Mouse (Mus musculus) stomach, postnatal 0 days (tissue): ENCODE data around the gene Gtf2ird2. TPM values are rescaled to one million over a fixed set of nuclear protein-coding genes. Genes with fewer than 3 reads are reported as not detected.
A peak's percentile ranks its signal among the peaks of the same experiment; 100 is the strongest.

ENCODE experiments used
- ATAC-seq: fragments of 200-750 bp; cut with Nextera tagmentation; 2 replicates; pipeline ENCODE4 v1.8.0; 2017; ENCODE audit not compliant: low FRiP score, low TSS enrichment
- DNase-seq: peaks from one replicate; pipeline ENCODE4 v3.0.0-alpha.2; 2016; ENCODE audit warnings: low spot score
- H3K27ac ChIP-seq: fragments of 300-500 bp; sonication (generic); replicated peaks from 2 replicates; pipeline ENCODE4 v1.5.1; 2014; ENCODE audit warnings: mild to moderate bottlenecking, control low read depth
- H3K27me3 ChIP-seq: fragments of 300-500 bp; sonication (generic); 2 replicates; pipeline ENCODE4 v1.6.1; 2014; ENCODE audit warnings: low read length; ENCODE audit not compliant: control insufficient read depth, insufficient read depth
- H3K36me3 ChIP-seq: fragments of 300-500 bp; sonication (generic); 2 replicates; pipeline ENCODE4 v1.6.1; 2014; ENCODE audit warnings: low read length, mixed read lengths; ENCODE audit not compliant: control insufficient read depth, insufficient read depth
- H3K4me1 ChIP-seq: fragments of 300-500 bp; sonication (generic); replicated peaks from 2 replicates; pipeline ENCODE4 v1.6.1; 2014; ENCODE audit warnings: antibody characterized with exemption; ENCODE audit not compliant: control insufficient read depth, insufficient read depth
- H3K4me2 ChIP-seq: fragments of 300-500 bp; sonication (generic); replicated peaks from 2 replicates; pipeline ENCODE4 v1.6.1; 2014; ENCODE audit warnings: low read depth, mild to moderate bottlenecking, control low read depth, moderate library complexity
- H3K4me3 ChIP-seq: fragments of 300-500 bp; sonication (generic); 2 replicates; pipeline ENCODE4 v1.5.1; 2014; ENCODE audit warnings: low read depth, low read length, control low read depth
- H3K9ac ChIP-seq: fragments of 300-500 bp; sonication (generic); 2 replicates; pipeline ENCODE4 v1.6.1; 2014; ENCODE audit warnings: mild to moderate bottlenecking, low read length, control low read depth, mixed read lengths
- H3K9me3 ChIP-seq: fragments of 300-500 bp; sonication (generic); 2 replicates; pipeline ENCODE4 v1.6.1; 2016; ENCODE audit warnings: low read length; ENCODE audit not compliant: control insufficient read depth
- CTCF ChIP-seq: IDR thresholded peaks from 2 replicates; pipeline ENCODE4 v1.5.1; 2016; ENCODE audit warnings: antibody characterized with exemption, low read depth, mild to moderate bottlenecking, moderate library complexity
- EP300 ChIP-seq: optimal IDR thresholded peaks from 2 replicates; pipeline ENCODE3; 2016; ENCODE audit warnings: antibody characterized with exemption
- WGBS: fragments of 180-500 bp; shearing (Covaris S2); extraction: QIAGEN DNeasy Blood & Tissue Kit; methylation state at CpG from one replicate; pipeline ENCODE4 v1.1.7; 2014; 5-methylcytosine and 5-hydroxymethylcytosine counted together
- polyA plus RNA-seq: library from polyadenylated mRNA; unstranded; fragments of >200 nt; fragmentation: Nextera tagmentation; extraction: Ambion mirVana; gene quantifications from 2 replicates; pipeline ENCODE4 v1.2.1, GENCODE M21; 2015

Gtf2ird2 gene
- polyA plus RNA-seq, 1 experiment from 2014 or later: 3.2 TPM

DNA sequence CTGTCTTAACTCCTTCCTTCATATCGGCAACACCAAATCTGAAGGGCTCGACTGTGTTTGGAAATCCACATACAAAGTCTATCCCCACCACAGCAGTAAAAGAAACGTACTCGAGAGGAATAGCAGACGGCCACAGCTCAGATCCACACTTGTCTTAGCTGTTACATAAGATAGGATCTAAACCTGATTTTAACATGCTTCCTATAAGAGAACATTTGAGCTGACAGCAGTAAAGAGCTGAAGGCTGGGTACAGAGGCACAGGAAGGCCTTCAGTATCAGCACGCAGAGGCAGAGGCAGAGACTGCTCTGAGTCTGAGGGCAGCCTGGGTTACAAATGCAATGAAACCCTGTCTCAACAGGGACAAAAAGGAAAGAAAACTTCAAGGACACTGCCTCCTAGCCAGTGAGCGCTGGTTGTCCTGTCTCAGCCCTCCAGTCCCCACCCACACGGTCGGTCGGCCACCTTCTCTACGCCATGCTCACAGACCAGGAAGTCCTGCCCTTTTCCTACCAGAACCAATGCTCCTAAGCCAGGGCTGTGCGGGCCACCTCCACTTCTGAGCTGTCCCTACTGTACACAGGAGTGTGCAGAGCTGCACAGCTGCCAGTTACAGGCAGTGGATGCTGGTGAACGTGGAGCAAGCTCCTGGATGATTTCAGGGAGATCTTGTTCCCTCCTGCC is 73.7 kb downstream of the Gtf2ird2 start:
- no peak overlapping the region for H3K4me3 ChIP-seq
- 87% methylated on average over 13 of the region's 13 CpGs for WGBS
- no peaks in the 10 kb centered on the region for H3K27me3 ChIP-seq
- ATAC-seq (peak; percentile 73; the same call in 1 of the 2 replicates), DNase-seq (no peak)
- H3K4me2 ChIP-seq: no peak overlapping the region
- TF ChIP-seq EP300 (no peak), CTCF (no peak)
- H3K27ac ChIP-seq: peak overlapping the region; percentile 35; the same call in 1 of the 2 replicates
- no peak overlapping the region for H3K9ac ChIP-seq
- H3K9me3 ChIP-seq: no peaks in the 10 kb centered on the region
- no peaks in the 10 kb centered on the region for H3K4me1 ChIP-seq
- peaks cover 50% of the 10 kb centered on the region for H3K36me3 ChIP-seq

DNA sequence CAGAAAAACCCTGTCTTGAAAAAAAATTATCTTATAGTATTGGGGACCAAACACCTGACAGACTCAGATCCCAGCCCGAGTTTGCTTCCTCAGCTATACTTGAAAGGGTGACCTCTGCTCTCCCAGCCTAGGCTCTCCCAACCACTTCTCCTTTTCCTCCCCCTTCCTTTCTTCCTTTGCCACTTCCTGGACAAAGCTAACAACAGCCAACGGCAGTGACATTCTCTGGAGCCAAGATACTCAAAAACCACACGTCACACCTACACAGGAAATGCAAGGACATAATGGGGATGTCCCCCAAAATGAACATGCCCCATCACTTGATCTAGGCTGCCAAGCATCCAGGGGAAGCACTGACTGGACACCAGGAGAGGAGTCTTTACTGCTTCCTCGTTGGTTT is 74.6 kb downstream of the Gtf2ird2 start:
- Histone ChIP-seq H3K4me2 (no peak overlapping the region), H3K9me3 (no peaks in the 10 kb centered on the region), H3K9ac (no peak overlapping the region), H3K36me3 (peaks cover 55% of the 10 kb centered on the region), H3K27ac (no peak overlapping the region), H3K4me3 (no peak overlapping the region), H3K4me1 (no peaks in the 10 kb centered on the region), H3K27me3 (no peaks in the 10 kb centered on the region)
- no peak for TF ChIP-seq EP300
- no peak for TF ChIP-seq CTCF
- 66% methylated on average over 4 of the region's 4 CpGs for WGBS
- ATAC-seq (no peak), DNase-seq (no peak)

DNA sequence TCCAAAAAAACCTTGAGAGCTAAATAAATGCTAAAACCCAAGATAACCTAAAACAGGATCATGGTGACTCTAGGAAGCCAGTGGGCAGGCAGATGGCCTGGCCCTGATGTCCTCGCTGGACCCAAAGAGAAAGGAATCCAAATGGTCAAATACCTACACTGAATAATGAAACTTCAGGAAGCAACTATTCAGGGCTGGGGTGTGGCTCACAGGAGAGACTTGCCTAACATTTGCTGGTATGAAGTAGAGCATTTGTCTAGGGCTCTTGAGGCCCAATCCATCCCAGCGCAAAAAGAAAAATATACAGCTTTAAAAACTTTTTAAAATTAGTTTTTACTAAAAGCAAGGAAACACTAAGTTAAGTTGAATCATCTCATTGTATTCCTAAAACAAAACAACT is 75.1 kb downstream of the Gtf2ird2 start:
- H3K27ac ChIP-seq: no peak overlapping the region
- no peak overlapping the region for H3K4me2 ChIP-seq
- peaks cover 57% of the 10 kb centered on the region for H3K36me3 ChIP-seq
- no peaks in the 10 kb centered on the region for H3K4me1 ChIP-seq
- no peaks in the 10 kb centered on the region for H3K9me3 ChIP-seq
- TF ChIP-seq EP300: no peak
- no peak for TF ChIP-seq CTCF
- no peaks in the 10 kb centered on the region for H3K27me3 ChIP-seq
- 89% methylated on average over 2 of the region's 2 CpGs for WGBS
- no peak for ATAC-seq
- H3K4me3 ChIP-seq: no peak overlapping the region
- no peak for DNase-seq
- no peak overlapping the region for H3K9ac ChIP-seq

DNA sequence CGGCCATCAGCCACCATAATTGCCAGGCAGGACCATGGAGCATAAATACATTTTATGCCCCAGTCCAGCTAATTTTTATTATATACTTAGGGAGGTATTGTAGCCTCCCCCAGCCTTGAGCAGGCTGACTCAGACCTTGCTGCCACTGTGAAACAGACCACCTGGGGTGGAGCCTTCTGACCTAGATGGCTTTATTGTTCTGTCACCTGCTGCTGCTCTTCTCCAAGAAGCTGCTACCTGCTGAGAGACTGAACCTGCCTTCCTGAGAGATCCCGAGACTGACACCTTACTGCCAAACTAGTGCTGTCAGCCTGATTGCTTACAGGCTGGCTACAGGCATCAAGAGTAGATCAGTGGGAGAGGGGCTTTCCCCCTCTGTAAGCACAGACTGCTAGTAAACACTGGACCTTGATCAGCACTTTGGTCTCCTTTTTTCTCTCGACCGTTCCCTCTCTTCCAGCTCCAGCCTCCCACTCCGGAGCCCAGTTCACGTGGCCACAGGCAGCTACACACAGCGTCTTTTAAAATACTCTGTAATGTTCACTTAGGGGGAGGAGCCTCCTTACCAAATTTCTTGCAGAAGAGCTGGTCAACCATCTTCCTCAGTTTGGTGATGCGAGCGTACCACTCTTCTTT is 76.3 kb downstream of the Gtf2ird2 start:
- no peak overlapping the region for H3K9ac ChIP-seq
- H3K9me3 ChIP-seq: no peaks in the 10 kb centered on the region
- no peaks in the 10 kb centered on the region for H3K4me1 ChIP-seq
- no peak for DNase-seq
- TF ChIP-seq EP300: no peak
- TF ChIP-seq CTCF: no peak
- no peak overlapping the region for H3K4me2 ChIP-seq
- H3K4me3 ChIP-seq: no peak overlapping the region
- no peak for ATAC-seq
- no peak overlapping the region for H3K27ac ChIP-seq
- H3K27me3 ChIP-seq: no peaks in the 10 kb centered on the region
- H3K36me3 ChIP-seq: peaks cover 55% of the 10 kb centered on the region
- WGBS: 89% methylated on average over 9 of the region's 9 CpGs

DNA sequence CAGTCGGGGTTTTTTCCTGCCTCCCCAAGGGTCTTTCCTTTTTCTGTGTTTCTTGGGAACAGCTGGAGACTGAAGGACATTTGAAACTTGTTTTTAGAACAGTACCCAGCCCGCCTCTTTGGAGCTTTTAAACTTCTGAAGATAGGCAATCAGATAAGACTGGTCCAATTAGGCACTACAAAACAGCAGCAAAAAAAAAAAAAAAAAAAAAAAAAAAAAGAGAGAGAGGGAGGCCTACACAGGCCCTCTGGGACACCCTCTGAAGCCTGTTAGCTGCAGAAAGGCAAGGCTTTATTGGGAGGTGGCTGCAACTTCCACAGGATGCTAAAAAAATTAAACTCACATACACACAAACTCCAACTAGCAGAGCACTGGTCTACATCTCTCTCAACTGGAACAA is 82.1 kb downstream of the Gtf2ird2 start:
- DNase-seq (no peak), ATAC-seq (no peak)
- Histone ChIP-seq H3K36me3 (peaks cover 46% of the 10 kb centered on the region), H3K27me3 (no peaks in the 10 kb centered on the region), H3K9ac (no peak overlapping the region), H3K9me3 (no peaks in the 10 kb centered on the region), H3K4me3 (no peak overlapping the region), H3K4me1 (no peaks in the 10 kb centered on the region), H3K4me2 (no peak overlapping the region), H3K27ac (no peak overlapping the region)
- 84% methylated on average over 2 of the region's 2 CpGs for WGBS
- TF ChIP-seq EP300 (no peak), CTCF (no peak)

DNA sequence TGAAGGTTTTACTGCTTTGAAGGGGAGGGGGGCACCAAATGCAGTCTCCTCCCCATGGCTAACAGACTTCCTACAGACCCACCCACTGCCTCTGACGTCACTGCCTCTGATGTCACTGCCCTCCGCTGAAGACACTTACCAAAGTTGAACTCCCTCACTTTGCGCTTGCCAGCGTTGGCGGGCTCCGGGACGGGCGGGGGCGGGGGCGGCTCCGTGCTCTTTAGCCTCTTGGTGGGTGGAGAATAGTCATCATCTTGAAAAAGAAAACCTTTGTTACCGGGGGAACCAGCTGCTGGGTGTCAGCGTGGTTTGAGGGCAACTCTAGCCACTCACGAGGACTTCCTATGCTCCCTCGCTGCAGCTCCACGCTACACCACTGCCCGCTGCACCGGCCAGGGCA is 82.6 kb downstream of the Gtf2ird2 start:
- TF ChIP-seq EP300: no peak
- no peak for TF ChIP-seq CTCF
- peaks cover 44% of the 10 kb centered on the region for H3K36me3 ChIP-seq
- ATAC-seq (0 out of 2 replicates have a peak, but pooled peaks have one; percentile 24), DNase-seq (no peak)
- no peaks in the 10 kb centered on the region for H3K9me3 ChIP-seq
- no peak overlapping the region for H3K27ac ChIP-seq
- H3K9ac ChIP-seq: no peak overlapping the region
- H3K4me1 ChIP-seq: no peaks in the 10 kb centered on the region
- no peak overlapping the region for H3K4me3 ChIP-seq
- no peak overlapping the region for H3K4me2 ChIP-seq
- no peaks in the 10 kb centered on the region for H3K27me3 ChIP-seq
- WGBS: 82% methylated on average over 18 of the region's 18 CpGs
